Mouse (Mus musculus) ES-E14 (cell line): ENCODE data around the gene Nfx1.

Experiments
- MAFK ChIP-seq: IDR thresholded peaks from 2 replicates; pipeline ENCODE4 v1.6.1; 2014; ENCODE audit warnings: mild to moderate bottlenecking, low read depth, low read length, inconsistent platforms; ENCODE audit not compliant: insufficient read depth
- ZC3H11A ChIP-seq: IDR thresholded peaks from 2 replicates; pipeline ENCODE4 v1.6.1; 2012; ENCODE audit warnings: low read depth, mild to moderate bottlenecking, inconsistent platforms, low read length, borderline replicate concordance

DNA sequence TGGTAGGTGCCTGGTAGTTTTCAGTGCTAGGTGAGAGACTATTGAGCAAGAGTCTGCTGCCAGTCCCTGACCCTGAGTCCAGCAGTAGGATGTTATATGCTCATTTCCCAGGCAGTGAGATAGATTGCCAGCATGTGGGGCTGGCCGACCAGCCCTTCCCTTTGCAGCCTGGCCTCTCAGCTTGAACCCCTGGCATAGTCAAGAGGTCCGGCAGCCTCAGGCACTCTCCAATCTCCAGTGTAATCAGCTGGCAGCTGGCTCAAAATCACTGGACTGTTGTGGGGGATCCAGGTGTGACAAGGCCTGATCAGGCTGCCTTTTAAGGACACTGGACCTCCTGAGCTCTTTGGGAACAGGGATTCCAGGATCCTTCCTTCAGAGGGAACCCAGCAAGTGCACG lies 92.6 kb downstream of the Nfx1 start:
- TF ChIP-seq ZC3H11A (no peak), MAFK (no peak)
